Mouse (Mus musculus): ENCODE measurements at regions not wholly inside any gene's neighbourhood (a gene's known extent, or its start where the extent isn't known, plus 50 kb on each side); places are given as distances from the start of the nearest gene placed in this dataset.

- TF ChIP-seq CTCF (IDR thresholded peaks at IDR 0.05; ENCODE audit: borderline replicate concordance, insufficient read depth, low read depth, low read length) (no peak), POLR2A (IDR thresholded peaks at IDR 0.05; ENCODE audit: borderline replicate concordance, insufficient read depth, low read length) (no peak)
Measured at GRCm38 (mm10) chr3:21553159-21553758, 523.2 kb upstream of the Tbl1xr1 start.
